Mouse (Mus musculus) left cerebral cortex, adult 18-20 months (tissue): ENCODE data around the gene Npl. TPM values are rescaled to one million over a fixed set of nuclear protein-coding genes. Genes with fewer than 3 reads are reported as not detected.
"Not testable (repeated sequence)": the region's sequence is repeated elsewhere in the genome, so short reads cannot be mapped to it uniquely, and the experiment has no call there.

Experiments
- DNase-seq, 2 experiments: peaks; one replicate each; pipeline ENCODE4 v3.0.0; 2021 to 2022; ENCODE audit warnings: low spot score in 2 of 2, mixed read lengths in 1 of 2
- total RNA-seq, 2 experiments: library from RNA; stranded (reverse); gene quantifications; 2 replicates each; pipeline ENCODE4 v1.2.3; 2021

Npl gene
- total RNA-seq, 2 experiments from 2014 or later: 5.3 to 5.4 TPM

GRCm38 (mm10) chr1:153545196-153545595 is 4.6 kb downstream of the Npl start:
- no peak for DNase-seq

- DNase-seq: no peak
Observed at GRCm38 (mm10) chr1:153542726-153543320, 7.0 kb downstream of the Npl start.

- DNase-seq: no peak
Observed at GRCm38 (mm10) chr1:153540753-153541152, 9.1 kb downstream of the Npl start.

- no peak for DNase-seq
Observed at GRCm38 (mm10) chr1:153539739-153540333, 10.0 kb downstream of the Npl start.

GRCm38 (mm10) chr1:153535611-153536010 is 14.2 kb downstream of the Npl start:
- DNase-seq: no peak

GRCm38 (mm10) chr1:153532896-153533295 is 16.9 kb downstream of the Npl start:
- not testable (repeated sequence) for DNase-seq

GRCm38 (mm10) chr1:153532234-153532841 is 17.5 kb downstream of the Npl start:
- DNase-seq: no peak

- DNase-seq: no peak
Observed at GRCm38 (mm10) chr1:153531677-153532233, 18.1 kb downstream of the Npl start.

GRCm38 (mm10) chr1:153522116-153522515 is 27.7 kb downstream of the Npl start:
- no peak for DNase-seq

- no peak for DNase-seq
Observed at GRCm38 (mm10) chr1:153515368-153515767, 34.5 kb downstream of the Npl start.

- DNase-seq: no peak
Observed at GRCm38 (mm10) chr1:153510330-153511009, 39.4 kb downstream of the Npl start.

GRCm38 (mm10) chr1:153509569-153509968 is 40.3 kb downstream of the Npl start:
- not testable (repeated sequence) for DNase-seq

GRCm38 (mm10) chr1:153509012-153509411 is 40.8 kb downstream of the Npl start:
- no peak for DNase-seq

- peak; percentile 20 to 23 for DNase-seq
Observed at GRCm38 (mm10) chr1:153506266-153506665, 43.6 kb downstream of the Npl start.

GRCm38 (mm10) chr1:153501644-153502321 is 48.1 kb downstream of the Npl start:
- no peak for DNase-seq

GRCm38 (mm10) chr1:153500030-153500429 is 49.8 kb downstream of the Npl start:
- DNase-seq: no peak

GRCm38 (mm10) chr1:153496030-153496429 is 53.8 kb downstream of the Npl start:
- DNase-seq: no peak

- DNase-seq: no peak
Observed at GRCm38 (mm10) chr1:153493931-153494330, 55.9 kb downstream of the Npl start.

- DNase-seq: no peak
Observed at GRCm38 (mm10) chr1:153493338-153493737, 56.5 kb downstream of the Npl start.

- no peak for DNase-seq
Observed at GRCm38 (mm10) chr1:153491822-153492221, 58.0 kb downstream of the Npl start.

- no peak for DNase-seq
Observed at GRCm38 (mm10) chr1:153491345-153491744, 58.5 kb downstream of the Npl start.
